Mouse (Mus musculus): Measurements from ENCODE around the gene Rapgef3. TPM values are rescaled to one million over a fixed set of nuclear protein-coding genes. Genes with fewer than 3 reads are reported as not detected.

The Rapgef3 gene
- polyA plus RNA-seq, 1 experiment from 2014 or later, result 15.7 TPM

GRCm38 (mm10) chr15:97798134-97798533, 30.4 kb upstream of the Rapgef3 start:
- Histone ChIP-seq H3K27ac (ENCODE audit: low read depth, low read length) (no peak overlapping the region), H3K4me2 (replicated peaks; ENCODE audit: low read depth, low read length) (no peak overlapping the region), H3K27me3 (ENCODE audit: control insufficient read depth, insufficient read depth, low read length) (no peaks in the 10 kb centered on the region), H3K36me3 (ENCODE audit: control insufficient read depth, insufficient read depth, low read length) (peaks cover 77% of the 10 kb centered on the region), H3K9ac (ENCODE audit: low read depth, low read length) (no peak overlapping the region), H3K4me1 (ENCODE audit: control insufficient read depth, insufficient read depth, low read length) (no peaks in the 10 kb centered on the region), H3K9me3 (ENCODE audit: control insufficient read depth, low read length) (no peaks in the 10 kb centered on the region), H3K4me3 (ENCODE audit: low read length) (no peak overlapping the region)
- WGBS, result 73% methylated on average over 17 of the region's 17 CpGs
- no peak for ATAC-seq (ENCODE audit: low FRiP score, low TSS enrichment)

GRCm38 (mm10) chr15:97796674-97797310, 29.0 kb upstream of the Rapgef3 start:
- Histone ChIP-seq H3K4me2 (replicated peaks; ENCODE audit: low read depth, low read length) (no peak overlapping the region), H3K9me3 (ENCODE audit: control insufficient read depth, low read length) (no peaks in the 10 kb centered on the region), H3K27ac (ENCODE audit: low read depth, low read length) (no peak overlapping the region), H3K27me3 (ENCODE audit: control insufficient read depth, insufficient read depth, low read length) (no peaks in the 10 kb centered on the region), H3K4me3 (ENCODE audit: low read length) (no peak overlapping the region), H3K9ac (ENCODE audit: low read depth, low read length) (no peak overlapping the region), H3K36me3 (ENCODE audit: control insufficient read depth, insufficient read depth, low read length) (peaks cover 84% of the 10 kb centered on the region), H3K4me1 (ENCODE audit: control insufficient read depth, insufficient read depth, low read length) (no peaks in the 10 kb centered on the region)
- no peak for ATAC-seq (ENCODE audit: low FRiP score, low TSS enrichment)
- 91% methylated on average over 17 of the region's 17 CpGs for whole genome bisulfite sequencing

DNA sequence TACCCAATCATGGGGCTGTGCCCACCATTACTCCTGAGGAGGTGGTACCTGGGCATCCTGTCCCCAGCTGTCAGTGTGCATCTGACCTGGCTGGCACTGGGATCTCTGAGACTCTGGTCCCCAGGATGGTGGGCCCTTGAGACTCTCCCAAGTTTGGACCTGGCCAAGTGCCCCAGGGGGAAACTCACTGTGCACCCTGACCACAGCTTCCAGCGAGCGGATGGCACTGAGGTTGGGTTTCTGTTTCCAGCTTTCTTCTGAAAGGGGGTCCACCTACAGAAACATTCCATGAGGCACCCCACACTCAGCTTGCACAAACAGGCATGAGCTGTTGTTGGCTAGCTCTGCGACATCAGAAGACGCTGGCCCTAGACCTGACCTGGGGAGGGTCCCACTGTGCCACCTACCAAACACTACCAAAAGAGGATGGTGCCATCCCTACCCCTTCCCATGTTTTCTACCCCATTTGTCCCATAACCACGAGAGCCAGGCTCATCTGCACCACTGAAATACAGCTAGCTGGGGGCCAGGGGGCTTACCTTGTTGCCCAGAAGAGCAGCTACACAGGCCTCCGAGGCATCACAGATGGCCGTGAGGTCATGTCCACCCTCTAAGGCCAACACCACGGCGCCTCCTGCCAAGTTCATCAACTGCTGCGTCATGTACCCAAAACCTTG, 27.9 kb upstream of the Rapgef3 start:
- Histone ChIP-seq H3K9ac (ENCODE audit: low read depth, low read length) (no peak overlapping the region), H3K36me3 (ENCODE audit: control insufficient read depth, insufficient read depth, low read length) (peaks cover 81% of the 10 kb centered on the region), H3K4me1 (ENCODE audit: control insufficient read depth, insufficient read depth, low read length) (no peaks in the 10 kb centered on the region), H3K4me2 (replicated peaks; ENCODE audit: low read depth, low read length) (no peak overlapping the region), H3K27me3 (ENCODE audit: control insufficient read depth, insufficient read depth, low read length) (no peaks in the 10 kb centered on the region), H3K27ac (ENCODE audit: low read depth, low read length) (no peak overlapping the region), H3K4me3 (ENCODE audit: low read length) (no peak overlapping the region), H3K9me3 (ENCODE audit: control insufficient read depth, low read length) (no peaks in the 10 kb centered on the region)
- ATAC-seq (ENCODE audit: low FRiP score, low TSS enrichment), result no peak
- 95% methylated on average over 10 of the region's 10 CpGs for WGBS

- H3K9me3 ChIP-seq (ENCODE audit: control insufficient read depth, low read length), result no peaks in the 10 kb centered on the region
- 79% methylated on average over 5 of the region's 5 CpGs for WGBS
- H3K4me1 ChIP-seq (ENCODE audit: control insufficient read depth, insufficient read depth, low read length), result no peaks in the 10 kb centered on the region
- ATAC-seq (ENCODE audit: low FRiP score, low TSS enrichment), result no peak
- no peak overlapping the region for H3K27ac ChIP-seq (ENCODE audit: low read depth, low read length)
- H3K27me3 ChIP-seq (ENCODE audit: control insufficient read depth, insufficient read depth, low read length), result no peaks in the 10 kb centered on the region
- no peak overlapping the region for H3K9ac ChIP-seq (ENCODE audit: low read depth, low read length)
- no peak overlapping the region for H3K4me2 ChIP-seq (replicated peaks; ENCODE audit: low read depth, low read length)
- H3K36me3 ChIP-seq (ENCODE audit: control insufficient read depth, insufficient read depth, low read length), result peaks cover 69% of the 10 kb centered on the region
- H3K4me3 ChIP-seq (ENCODE audit: low read length), result no peak overlapping the region
Measured at GRCm38 (mm10) chr15:97794268-97794667, 26.5 kb upstream of the Rapgef3 start.

DNA sequence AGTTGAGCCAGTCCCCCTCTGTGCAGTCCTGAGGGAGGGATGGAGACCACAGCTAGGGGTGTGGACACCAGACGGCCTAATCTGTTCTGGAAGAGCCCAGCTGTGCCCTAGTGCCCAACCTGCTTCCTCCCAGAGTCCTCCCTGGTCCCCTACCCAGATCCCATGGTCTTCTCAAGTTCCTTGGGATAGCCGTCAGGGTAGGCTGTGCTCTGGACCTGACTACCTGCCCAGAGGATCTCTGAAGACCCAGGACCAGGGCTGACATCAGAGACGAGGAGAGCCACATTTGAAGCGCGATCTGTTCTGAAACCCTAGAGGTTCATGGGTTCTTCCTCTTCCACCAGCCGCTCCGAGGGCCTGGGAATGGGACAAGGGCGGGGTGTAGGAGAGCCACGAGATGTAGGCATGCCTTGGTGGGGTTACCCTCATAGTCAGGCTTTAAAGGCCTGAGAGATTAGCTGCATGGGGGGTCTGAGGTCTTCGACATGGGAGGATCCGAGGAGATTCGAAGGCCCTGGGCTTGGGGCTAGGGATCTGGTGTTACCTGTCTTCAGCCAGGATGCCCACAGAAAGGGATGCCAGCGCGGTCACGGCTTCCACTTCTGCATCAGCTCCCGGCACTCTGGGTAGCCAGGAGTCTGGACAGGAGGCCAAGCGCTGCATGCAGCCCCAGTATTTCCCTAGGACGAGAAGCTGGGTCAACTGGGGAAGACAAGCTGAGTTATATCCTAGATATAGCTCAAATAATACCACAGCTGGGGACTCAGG, 25.8 kb upstream of the Rapgef3 start:
- H3K27ac ChIP-seq (ENCODE audit: low read depth, low read length), result no peak overlapping the region
- H3K36me3 ChIP-seq (ENCODE audit: control insufficient read depth, insufficient read depth, low read length), result peaks cover 64% of the 10 kb centered on the region
- H3K4me3 ChIP-seq (ENCODE audit: low read length), result no peak overlapping the region
- no peak overlapping the region for H3K4me2 ChIP-seq (replicated peaks; ENCODE audit: low read depth, low read length)
- H3K9ac ChIP-seq (ENCODE audit: low read depth, low read length), result no peak overlapping the region
- no peak for ATAC-seq (ENCODE audit: low FRiP score, low TSS enrichment)
- no peaks in the 10 kb centered on the region for H3K4me1 ChIP-seq (ENCODE audit: control insufficient read depth, insufficient read depth, low read length)
- 91% methylated on average over 18 of the region's 18 CpGs for WGBS
- no peaks in the 10 kb centered on the region for H3K9me3 ChIP-seq (ENCODE audit: control insufficient read depth, low read length)
- no peaks in the 10 kb centered on the region for H3K27me3 ChIP-seq (ENCODE audit: control insufficient read depth, insufficient read depth, low read length)

- no peak overlapping the region for H3K27ac ChIP-seq (ENCODE audit: low read depth, low read length)
- H3K4me3 ChIP-seq (ENCODE audit: low read length), result no peak overlapping the region
- no peaks in the 10 kb centered on the region for H3K27me3 ChIP-seq (ENCODE audit: control insufficient read depth, insufficient read depth, low read length)
- peaks cover 4% of the 10 kb centered on the region; the same call in 1 of the 2 replicates for H3K4me1 ChIP-seq (ENCODE audit: control insufficient read depth, insufficient read depth, low read length)
- peaks cover 42% of the 10 kb centered on the region for H3K36me3 ChIP-seq (ENCODE audit: control insufficient read depth, insufficient read depth, low read length)
- no peak overlapping the region for H3K4me2 ChIP-seq (replicated peaks; ENCODE audit: low read depth, low read length)
- H3K9ac ChIP-seq (ENCODE audit: low read depth, low read length), result no peak overlapping the region
- no peaks in the 10 kb centered on the region for H3K9me3 ChIP-seq (ENCODE audit: control insufficient read depth, low read length)
- ATAC-seq (ENCODE audit: low FRiP score, low TSS enrichment), result no peak
- 87% methylated on average over 11 of the region's 11 CpGs for WGBS
Measured at GRCm38 (mm10) chr15:97791126-97791700, 23.4 kb upstream of the Rapgef3 start.

DNA sequence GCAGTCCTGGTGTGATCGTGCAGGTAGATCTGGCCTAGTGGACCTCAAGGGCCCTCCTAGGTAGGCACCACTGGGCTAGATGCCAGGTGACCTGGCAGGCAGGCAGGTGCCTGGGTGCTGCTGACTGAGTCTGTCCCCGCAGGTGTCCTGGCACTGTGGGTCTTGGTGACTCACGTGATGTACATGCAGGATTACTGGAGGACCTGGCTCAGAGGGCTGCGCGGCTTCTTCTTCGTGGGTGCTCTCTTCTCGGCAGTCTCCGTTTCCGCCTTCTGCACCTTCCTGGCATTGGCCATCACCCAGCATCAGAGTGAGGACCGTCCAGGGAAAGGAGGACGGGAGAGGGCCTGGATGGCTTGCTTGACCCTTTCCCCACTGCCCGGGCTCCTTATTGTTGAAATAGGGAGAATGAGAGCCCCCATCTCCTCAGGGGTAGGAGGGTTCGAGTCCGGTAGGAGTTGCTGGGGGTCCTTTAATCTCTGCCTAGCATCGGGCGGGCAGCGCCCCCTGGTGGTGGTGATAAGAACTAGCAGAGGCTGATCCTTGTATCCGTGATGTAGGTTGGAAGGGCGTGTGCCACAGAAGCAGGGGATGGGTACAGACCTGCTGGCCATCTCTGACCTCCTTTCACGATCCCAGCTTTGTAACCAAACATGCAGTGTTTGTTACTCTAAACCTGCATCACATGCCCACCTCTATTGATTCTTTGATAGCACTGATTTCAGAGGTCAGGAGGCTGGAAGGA, 22.2 kb upstream of the Rapgef3 start:
- H3K4me2 ChIP-seq (replicated peaks; ENCODE audit: low read depth, low read length), result no peak overlapping the region
- H3K4me3 ChIP-seq (ENCODE audit: low read length), result no peak overlapping the region
- H3K9ac ChIP-seq (ENCODE audit: low read depth, low read length), result no peak overlapping the region
- H3K9me3 ChIP-seq (ENCODE audit: control insufficient read depth, low read length), result no peaks in the 10 kb centered on the region
- H3K27me3 ChIP-seq (ENCODE audit: control insufficient read depth, insufficient read depth, low read length), result no peaks in the 10 kb centered on the region
- ATAC-seq (ENCODE audit: low FRiP score, low TSS enrichment), result no peak
- peaks cover 36% of the 10 kb centered on the region for H3K36me3 ChIP-seq (ENCODE audit: control insufficient read depth, insufficient read depth, low read length)
- H3K4me1 ChIP-seq (ENCODE audit: control insufficient read depth, insufficient read depth, low read length), result peaks cover 4% of the 10 kb centered on the region; the same call in 1 of the 2 replicates
- 57% methylated on average over 20 of the region's 20 CpGs for WGBS
- no peak overlapping the region for H3K27ac ChIP-seq (ENCODE audit: low read depth, low read length)

- Histone ChIP-seq H3K36me3 (ENCODE audit: control insufficient read depth, insufficient read depth, low read length) (peaks cover 27% of the 10 kb centered on the region), H3K9me3 (ENCODE audit: control insufficient read depth, low read length) (no peaks in the 10 kb centered on the region), H3K4me2 (replicated peaks; ENCODE audit: low read depth, low read length) (no peak overlapping the region), H3K27ac (ENCODE audit: low read depth, low read length) (no peak overlapping the region), H3K4me1 (ENCODE audit: control insufficient read depth, insufficient read depth, low read length) (peaks cover 6% of the 10 kb centered on the region; the same call in 1 of the 2 replicates), H3K27me3 (ENCODE audit: control insufficient read depth, insufficient read depth, low read length) (no peaks in the 10 kb centered on the region; the same call in 1 of the 2 replicates), H3K4me3 (ENCODE audit: low read length) (no peak overlapping the region), H3K9ac (ENCODE audit: low read depth, low read length) (no peak overlapping the region)
- WGBS, result 58% methylated on average over 6 of the region's 6 CpGs
- ATAC-seq (ENCODE audit: low FRiP score, low TSS enrichment), result no peak
Measured at GRCm38 (mm10) chr15:97788821-97789220, 21.0 kb upstream of the Rapgef3 start.
